Mouse (Mus musculus) midbrain, embryonic 12.5 days (tissue): ENCODE results near the gene Eme1. TPM values are rescaled to one million over a fixed set of nuclear protein-coding genes. Genes with fewer than 3 reads are reported as not detected.
"Not testable (repeated sequence)": the region's sequence is repeated elsewhere in the genome, so short reads cannot be mapped to it uniquely, and the experiment has no call there.

Experiments used
- ATAC-seq: fragments of 200-750 bp; cut with Nextera tagmentation; 2 replicates; pipeline ENCODE4 v1.8.0; 2017; ENCODE audit warnings: low read depth, moderate TSS enrichment, moderate library complexity; ENCODE audit not compliant: low FRiP score
- H3K27ac ChIP-seq: fragments of 300-500 bp; sonication (generic); replicated peaks from 2 replicates; pipeline ENCODE4 v1.5.1; 2016; ENCODE audit warnings: mild to moderate bottlenecking
- H3K27me3 ChIP-seq: fragments of 300-500 bp; sonication (generic); 2 replicates; pipeline ENCODE4 v1.6.1; 2016; ENCODE audit warnings: mild to moderate bottlenecking
- H3K36me3 ChIP-seq: fragments of 300-500 bp; sonication (generic); 2 replicates; pipeline ENCODE4 v1.6.1; 2016
- H3K4me1 ChIP-seq: fragments of 300-500 bp; sonication (generic); 2 replicates; pipeline ENCODE4 v1.6.1; 2016
- H3K4me2 ChIP-seq: fragments of 300-500 bp; sonication (generic); replicated peaks from 2 replicates; pipeline ENCODE4 v1.6.1; 2016; ENCODE audit warnings: mild to moderate bottlenecking, moderate library complexity
- H3K4me3 ChIP-seq: fragments of 300-500 bp; sonication (generic); 2 replicates; pipeline ENCODE4 v1.5.1; 2016; ENCODE audit warnings: mild to moderate bottlenecking
- H3K9ac ChIP-seq: fragments of 300-500 bp; sonication (generic); replicated peaks from 2 replicates; pipeline ENCODE4 v1.6.1; 2016; ENCODE audit warnings: mild to moderate bottlenecking, moderate library complexity
- H3K9me3 ChIP-seq: fragments of 300-500 bp; sonication (generic); 2 replicates; pipeline ENCODE4 v1.6.1; 2016; ENCODE audit warnings: mild to moderate bottlenecking
- WGBS: fragments of 180-500 bp; shearing (Covaris S2); methylation state at CpG from one replicate; pipeline ENCODE4 v1.1.7; 2016; 5-methylcytosine and 5-hydroxymethylcytosine counted together
- polyA plus RNA-seq: library from polyadenylated mRNA; unstranded; fragments of >200 nt; fragmentation: Nextera tagmentation; extraction: Ambion mirVana; gene quantifications from 2 replicates; pipeline ENCODE4 v1.2.1, GENCODE M21; 2016

Gene Eme1
- 32.9 and 33.5 TPM in 2 replicates for polyA plus RNA-seq

DNA sequence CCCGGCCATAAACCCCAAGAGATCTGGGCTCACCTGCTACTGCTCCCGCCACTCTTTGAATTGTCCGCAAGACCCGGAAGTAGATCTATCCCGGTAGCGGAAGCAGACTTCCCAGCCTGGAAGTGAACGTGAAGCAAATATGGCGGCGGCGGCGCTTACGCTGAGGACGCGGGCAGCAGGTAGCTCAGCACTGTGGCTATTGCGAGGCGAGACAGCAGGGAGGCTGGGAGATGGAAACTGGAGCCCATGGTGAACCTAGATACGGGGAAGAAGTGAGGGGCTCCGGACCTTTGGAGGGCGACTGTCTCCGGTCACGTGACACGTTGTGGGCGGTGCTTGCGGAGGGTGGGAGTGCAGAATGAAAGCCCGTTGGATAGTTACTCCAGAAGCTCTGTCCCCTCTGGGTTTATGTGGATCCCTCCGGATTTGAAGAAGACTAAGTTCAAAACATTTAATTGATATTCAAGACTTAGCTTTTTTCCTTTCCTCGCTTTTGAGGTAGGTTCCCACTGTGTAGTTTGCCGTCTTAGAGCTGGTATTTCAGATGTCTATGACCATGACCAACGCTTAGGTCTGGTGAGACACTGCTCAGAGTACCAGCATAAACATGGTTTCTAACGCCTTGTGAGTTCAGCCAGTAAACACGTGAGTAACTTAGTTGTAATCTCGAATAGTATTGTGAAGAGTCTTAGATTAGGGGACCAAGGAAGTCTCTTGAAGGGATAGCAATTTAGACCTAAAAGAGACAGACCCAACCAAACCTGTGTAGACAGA is at the start of gene Eme1, which contains the start of gene Mrpl27:
TSS of gene Eme1 (minus strand) at position 302 of the 774 bp plus-strand sequence.
TSS of gene Mrpl27 (plus strand) at position 105 of the 774 bp plus-strand sequence.
- H3K4me1 ChIP-seq, result peaks cover 16% of the 10 kb centered on the region
- WGBS, result 1% methylated on average over 32 of the region's 32 CpGs
- H3K4me2 ChIP-seq, result peak within 1 kb of the TSS; percentile 86
- H3K27me3 ChIP-seq, result no peaks in the 10 kb centered on the region
- H3K36me3 ChIP-seq, result peaks cover 32% of the 10 kb centered on the region
- H3K27ac ChIP-seq, result peak within 1 kb of the TSS; percentile 90
- H3K4me3 ChIP-seq, result peak within 1 kb of the TSS; percentile 70
- H3K9ac ChIP-seq, result peak within 1 kb of the TSS; percentile 70
- H3K9me3 ChIP-seq, result no peaks in the 10 kb centered on the region
- ATAC-seq, result peak; percentile 90

DNA sequence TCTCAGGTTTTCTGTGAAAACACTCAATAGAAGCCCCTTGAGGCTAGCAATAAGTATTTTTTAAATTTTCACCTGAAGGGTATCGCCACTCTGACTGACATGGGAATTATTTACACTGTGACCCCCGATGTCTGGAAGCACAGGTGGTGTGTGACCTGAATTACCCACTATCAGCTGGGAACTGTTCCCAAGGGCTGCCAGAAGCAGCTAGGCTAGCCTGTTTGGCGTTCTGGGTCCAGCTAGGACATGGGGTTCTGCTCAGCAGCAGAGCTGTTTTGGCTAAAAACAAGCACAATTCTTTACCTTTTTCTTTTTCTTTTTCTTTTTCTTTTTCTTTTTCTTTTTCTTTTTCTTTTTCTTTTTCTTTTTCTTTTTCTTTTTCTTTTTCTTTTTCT is 48.4 kb upstream of the Eme1 start:
- Histone ChIP-seq H3K27me3 (no peaks in the 10 kb centered on the region), H3K36me3 (no peaks in the 10 kb centered on the region), H3K4me2 (no peak overlapping the region), H3K9ac (no peak overlapping the region), H3K4me3 (no peak overlapping the region), H3K27ac (no peak overlapping the region), H3K9me3 (no peaks in the 10 kb centered on the region), H3K4me1 (0 out of 2 replicates have a peak, but pooled peaks cover 10% of the 10 kb centered on the region)
- 67% methylated on average over 3 of the region's 3 CpGs for WGBS
- no peak for ATAC-seq

GRCm38 (mm10) chr11:94701401-94702215 is 47.8 kb upstream of the Eme1 start:
- no peak for ATAC-seq
- no peaks in the 10 kb centered on the region for H3K27me3 ChIP-seq
- H3K9me3 ChIP-seq, result no peaks in the 10 kb centered on the region
- H3K9ac ChIP-seq, result no peak overlapping the region
- 65% methylated on average over 27 of the region's 27 CpGs for WGBS
- H3K4me2 ChIP-seq, result 0 out of 2 replicates have a peak overlapping the region, but pooled peaks have one; percentile 2
- H3K36me3 ChIP-seq, result no peaks in the 10 kb centered on the region
- no peak overlapping the region for H3K4me3 ChIP-seq
- H3K4me1 ChIP-seq, result 0 out of 2 replicates have a peak, but pooled peaks cover 10% of the 10 kb centered on the region
- no peak overlapping the region for H3K27ac ChIP-seq

DNA sequence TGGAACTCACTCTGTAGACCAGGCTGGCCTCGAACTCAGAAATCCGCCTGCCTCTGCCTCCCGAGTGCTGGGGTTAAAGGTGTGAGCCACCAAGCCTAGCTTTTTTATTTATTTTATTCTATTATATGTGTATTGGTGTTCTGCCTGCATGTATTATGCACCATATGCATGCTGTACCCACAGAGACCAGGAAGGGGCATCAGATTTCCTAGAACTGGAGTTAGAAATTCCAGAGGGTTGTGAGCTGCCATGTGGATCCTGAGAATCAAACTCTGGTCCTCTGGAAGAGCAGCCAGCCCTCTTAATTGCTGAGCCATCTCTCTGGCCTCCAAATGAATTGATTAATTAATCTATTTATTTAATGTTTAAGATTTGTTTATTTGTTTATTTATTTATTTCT is 45.6 kb upstream of the Eme1 start:
- H3K27me3 ChIP-seq, result no peaks in the 10 kb centered on the region
- WGBS, result 89% methylated on average over 3 of the region's 3 CpGs
- 0 out of 2 replicates have a peak, but pooled peaks cover 10% of the 10 kb centered on the region for H3K4me1 ChIP-seq
- H3K4me3 ChIP-seq, result no peak overlapping the region
- no peak for ATAC-seq
- H3K27ac ChIP-seq, result no peak overlapping the region
- no peaks in the 10 kb centered on the region for H3K36me3 ChIP-seq
- no peak overlapping the region for H3K9ac ChIP-seq
- H3K9me3 ChIP-seq, result no peaks in the 10 kb centered on the region
- H3K4me2 ChIP-seq, result no peak overlapping the region

- no peak overlapping the region for H3K4me2 ChIP-seq
- H3K36me3 ChIP-seq, result no peaks in the 10 kb centered on the region
- WGBS, result 52% methylated on average over 13 of the region's 13 CpGs
- no peaks in the 10 kb centered on the region for H3K9me3 ChIP-seq
- H3K4me1 ChIP-seq, result 0 out of 2 replicates have a peak, but pooled peaks cover 10% of the 10 kb centered on the region
- H3K27ac ChIP-seq, result no peak overlapping the region
- H3K4me3 ChIP-seq, result no peak overlapping the region
- no peak for ATAC-seq
- no peak overlapping the region for H3K9ac ChIP-seq
- no peaks in the 10 kb centered on the region for H3K27me3 ChIP-seq
Measured at GRCm38 (mm10) chr11:94697703-94698464, 44.1 kb upstream of the Eme1 start.

- no peak overlapping the region for H3K4me3 ChIP-seq
- ATAC-seq, result no peak
- H3K4me2 ChIP-seq, result no peak overlapping the region
- H3K4me1 ChIP-seq, result 0 out of 2 replicates have a peak, but pooled peaks cover 8% of the 10 kb centered on the region
- WGBS, result 87% methylated on average over 2 of the region's 2 CpGs
- H3K9ac ChIP-seq, result no peak overlapping the region
- H3K27me3 ChIP-seq, result no peaks in the 10 kb centered on the region
- no peak overlapping the region for H3K27ac ChIP-seq
- no peaks in the 10 kb centered on the region for H3K36me3 ChIP-seq
- H3K9me3 ChIP-seq, result no peaks in the 10 kb centered on the region
Measured at GRCm38 (mm10) chr11:94697140-94697539, 43.4 kb upstream of the Eme1 start.

DNA sequence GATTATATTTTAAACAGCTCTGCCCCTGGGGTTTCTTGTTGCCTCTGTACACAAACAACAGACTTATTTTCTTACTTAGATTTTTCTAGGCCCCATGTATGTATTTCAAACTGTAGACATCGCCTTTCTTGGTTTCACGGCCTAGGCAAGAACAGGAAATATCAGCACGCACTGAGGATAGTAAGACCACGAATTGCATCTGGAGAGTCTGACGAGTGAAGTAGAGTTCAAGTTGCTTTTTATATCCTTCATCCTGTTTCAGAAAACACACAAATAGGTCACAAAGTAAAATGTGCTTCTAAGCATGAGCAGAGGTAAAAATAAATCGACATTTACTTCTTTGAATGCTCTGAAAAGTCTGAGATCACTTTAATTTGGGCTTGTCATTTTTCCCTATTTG is 41.7 kb upstream of the Eme1 start:
- no peaks in the 10 kb centered on the region for H3K36me3 ChIP-seq
- H3K4me3 ChIP-seq, result no peak overlapping the region
- no peaks in the 10 kb centered on the region for H3K27me3 ChIP-seq
- H3K27ac ChIP-seq, result no peak overlapping the region
- no peak overlapping the region for H3K9ac ChIP-seq
- H3K4me2 ChIP-seq, result no peak overlapping the region
- H3K4me1 ChIP-seq, result 0 out of 2 replicates have a peak, but pooled peaks cover 6% of the 10 kb centered on the region
- 87% methylated on average over 6 of the region's 6 CpGs for WGBS
- no peaks in the 10 kb centered on the region for H3K9me3 ChIP-seq
- no peak for ATAC-seq

- not testable (repeated sequence) for H3K27me3 ChIP-seq, ATAC-seq, H3K4me3 ChIP-seq, H3K9me3 ChIP-seq, H3K9ac ChIP-seq, H3K4me2 ChIP-seq, H3K27ac ChIP-seq, H3K4me1 ChIP-seq, H3K36me3 ChIP-seq
Measured at GRCm38 (mm10) chr11:94692502-94692901, 38.7 kb upstream of the Eme1 start.

- H3K4me1 ChIP-seq, result no peaks in the 10 kb centered on the region
- no peaks in the 10 kb centered on the region for H3K27me3 ChIP-seq
- no peaks in the 10 kb centered on the region for H3K9me3 ChIP-seq
- H3K4me2 ChIP-seq, result no peak overlapping the region
- no peaks in the 10 kb centered on the region for H3K36me3 ChIP-seq
- no peak overlapping the region for H3K4me3 ChIP-seq
- ATAC-seq, result no peak
- 84% methylated on average over 6 of the region's 6 CpGs for WGBS
- H3K27ac ChIP-seq, result no peak overlapping the region
- no peak overlapping the region for H3K9ac ChIP-seq
Measured at GRCm38 (mm10) chr11:94687178-94687577, 33.4 kb upstream of the Eme1 start.

DNA sequence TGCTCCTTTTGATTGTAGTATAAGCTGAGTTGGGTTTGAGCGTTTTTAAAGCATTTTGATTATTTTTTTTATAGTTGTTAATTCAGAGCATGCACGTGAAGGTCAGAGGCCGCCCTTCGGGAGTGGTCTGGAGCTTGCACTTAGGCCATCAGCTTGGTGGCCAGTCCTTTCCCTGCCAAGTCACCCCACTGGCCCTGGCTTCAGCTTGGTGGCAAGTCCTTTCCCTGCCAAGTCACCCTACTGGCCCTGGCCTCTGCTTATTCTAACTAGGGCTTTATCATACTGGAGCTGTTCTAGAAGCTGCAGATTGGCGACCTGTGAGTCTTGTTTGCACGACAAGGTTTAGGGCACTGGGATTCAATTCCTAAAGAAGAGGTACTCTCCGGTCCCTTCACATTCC is 28.7 kb upstream of the Eme1 start:
- Histone ChIP-seq H3K4me3 (no peak overlapping the region), H3K4me2 (no peak overlapping the region), H3K9ac (no peak overlapping the region), H3K9me3 (no peaks in the 10 kb centered on the region), H3K4me1 (0 out of 2 replicates have a peak, but pooled peaks cover 3% of the 10 kb centered on the region), H3K27ac (no peak overlapping the region), H3K27me3 (no peaks in the 10 kb centered on the region), H3K36me3 (no peaks in the 10 kb centered on the region)
- ATAC-seq, result no peak
- 82% methylated on average over 7 of the region's 7 CpGs for WGBS

GRCm38 (mm10) chr11:94681640-94682039 is 27.9 kb upstream of the Eme1 start:
- H3K36me3 ChIP-seq, result no peaks in the 10 kb centered on the region
- no peak overlapping the region for H3K4me3 ChIP-seq
- H3K4me1 ChIP-seq, result peaks cover 3% of the 10 kb centered on the region; the same call in 1 of the 2 replicates
- no peak overlapping the region for H3K27ac ChIP-seq
- no peak overlapping the region for H3K9ac ChIP-seq
- no peaks in the 10 kb centered on the region for H3K9me3 ChIP-seq
- H3K4me2 ChIP-seq, result no peak overlapping the region
- no peaks in the 10 kb centered on the region for H3K27me3 ChIP-seq
- 75% methylated on average over 4 of the region's 4 CpGs for WGBS
- no peak for ATAC-seq
